Mouse (Mus musculus) R1 (cell line): ENCODE results near the gene Gm1993.
"Not testable (repeated sequence)": the region's sequence is repeated elsewhere in the genome, so short reads cannot be mapped to it uniquely, and the experiment has no call there.

Source experiments
- DNase-seq: peaks from one replicate; pipeline ENCODE4 v3.0.0-alpha.2; 2018; ENCODE audit warnings: low read depth, low spot score

Gm1993 gene

GRCm38 (mm10) chrX:25570352-25570751, at the start of gene Gm1993:
Gene Gm1993 (minus strand): TSS chrX:25570452.
- DNase-seq = not testable (repeated sequence)
